Mouse (Mus musculus) lung, postnatal 4 days (tissue): ENCODE measurements at regions not wholly inside any gene's neighbourhood (a gene's known extent, or its start where the extent isn't known, plus 50 kb on each side); places are given as distances from the start of the nearest gene placed in this dataset.

ENCODE experiments used
- DNase-seq, 2 experiments: peaks; one replicate each; pipeline ENCODE4 v3.0.0; 2021

DNA sequence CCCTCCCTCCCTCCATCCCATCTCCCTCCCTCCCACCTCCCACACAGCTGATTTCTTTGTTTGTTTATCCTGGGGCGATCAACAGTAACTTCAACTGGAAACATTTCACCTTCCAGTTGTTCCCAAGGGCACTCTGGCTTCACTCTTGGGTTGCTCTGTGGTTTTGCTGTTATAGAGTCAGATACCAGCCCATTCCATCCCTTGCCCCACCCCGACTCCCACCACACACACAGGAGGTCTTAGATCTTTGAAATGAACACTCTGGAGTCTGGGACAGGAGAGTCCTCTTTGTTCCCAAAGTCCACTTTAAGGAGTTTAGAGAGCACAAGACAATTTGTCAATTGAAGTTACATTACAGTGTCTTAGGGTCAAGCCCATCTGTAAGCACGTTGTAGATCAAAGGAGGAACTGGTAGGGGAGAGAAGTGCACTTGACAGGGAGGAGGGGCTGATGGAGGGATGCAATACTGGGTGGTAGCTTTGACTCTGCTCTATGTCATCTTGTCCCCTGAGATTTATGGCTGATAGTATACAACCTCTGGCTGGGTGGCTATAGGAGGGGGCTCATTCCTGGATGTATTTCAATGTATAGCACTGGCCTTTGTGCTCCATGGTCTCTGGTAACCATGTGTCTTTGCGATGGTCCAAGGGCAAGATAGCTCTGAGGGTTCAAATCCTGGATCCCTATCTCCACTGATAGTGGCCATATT, 313.9 kb downstream of the Glrx3 start:
- DNase-seq = no peak

DNA sequence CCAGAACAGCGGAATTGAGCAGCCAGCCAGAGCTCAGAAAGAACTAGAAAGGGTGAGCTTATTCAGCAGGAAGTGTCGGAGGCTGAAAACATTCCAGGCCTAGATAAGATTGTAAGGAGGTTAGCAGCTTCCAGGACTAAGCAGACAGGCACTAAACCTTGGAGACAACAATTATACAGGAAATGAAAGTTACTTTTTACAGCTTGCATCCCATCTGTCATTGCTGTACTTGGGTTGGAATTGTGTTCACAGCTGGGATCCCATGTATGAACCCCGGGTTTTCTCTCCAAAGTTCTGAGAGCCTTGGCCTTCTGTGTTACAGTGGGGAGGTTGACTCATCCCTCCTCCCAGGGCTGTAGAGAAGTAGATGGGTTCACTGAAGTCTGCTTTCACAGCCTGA, 328.5 kb downstream of the Glrx3 start:
- no peak for DNase-seq

DNA sequence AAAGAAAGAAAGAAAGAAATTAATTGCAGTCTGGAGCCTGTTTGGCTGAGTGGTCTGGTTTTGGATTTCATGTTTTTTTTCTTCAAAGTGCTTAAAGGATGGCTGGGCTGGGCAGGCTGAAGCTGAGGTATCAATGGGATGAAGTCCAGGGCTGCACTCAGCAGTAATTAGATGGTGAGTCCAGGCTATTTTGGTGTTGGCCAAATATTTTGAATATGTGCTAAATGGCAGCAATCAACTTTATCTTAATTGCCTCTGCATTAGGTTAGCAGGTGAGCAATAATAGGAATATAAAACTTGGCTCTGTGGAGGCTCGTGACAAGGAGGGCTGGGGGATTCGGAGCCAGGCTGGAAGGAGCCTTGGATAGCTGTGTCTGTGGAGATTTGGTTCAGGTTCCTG, 329.3 kb downstream of the Glrx3 start:
- no peak for DNase-seq

DNA sequence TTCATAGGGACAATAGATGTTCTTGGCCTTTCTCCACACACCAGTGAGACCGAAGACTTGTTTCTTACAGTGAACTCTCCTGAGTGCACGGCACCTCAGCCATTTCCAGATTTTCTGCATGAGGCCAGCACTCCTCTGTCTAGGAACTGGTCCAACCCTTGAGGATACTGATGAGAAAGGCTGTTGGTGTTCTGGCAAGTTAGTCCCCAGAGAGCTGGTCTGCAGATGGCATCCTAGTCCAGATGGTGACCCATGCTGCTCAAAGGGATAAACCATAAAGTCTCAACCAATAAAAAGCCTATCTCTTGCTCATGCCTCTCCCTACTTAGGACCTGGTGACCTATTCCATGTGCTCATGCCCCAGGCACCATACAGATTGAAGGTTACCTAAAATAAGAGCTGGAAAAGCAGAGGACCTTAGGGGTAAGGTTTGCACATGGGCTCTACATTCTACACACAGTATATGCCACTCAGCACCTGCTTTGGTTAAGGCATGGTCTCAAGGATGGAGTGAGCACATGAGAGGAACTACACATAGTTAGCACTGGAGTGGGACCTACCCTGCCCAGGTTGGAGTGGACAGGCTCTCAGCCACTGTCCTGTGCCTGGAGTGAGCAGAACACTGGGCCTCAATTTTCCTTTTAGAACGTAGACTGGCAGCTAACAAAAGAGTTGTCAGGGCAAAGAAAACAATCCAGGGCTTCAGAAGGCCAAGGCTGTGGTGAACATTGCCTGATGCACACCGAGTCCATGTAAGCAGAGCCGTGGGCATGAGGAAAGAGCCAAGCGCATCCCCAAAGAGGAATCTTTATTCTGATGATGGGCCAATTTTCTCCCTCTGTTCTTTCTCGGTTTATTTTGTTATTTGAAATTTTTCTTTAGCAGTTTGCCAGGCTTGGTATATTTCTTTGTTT, 335.9 kb downstream of the Glrx3 start:
- DNase-seq = no peak

DNA sequence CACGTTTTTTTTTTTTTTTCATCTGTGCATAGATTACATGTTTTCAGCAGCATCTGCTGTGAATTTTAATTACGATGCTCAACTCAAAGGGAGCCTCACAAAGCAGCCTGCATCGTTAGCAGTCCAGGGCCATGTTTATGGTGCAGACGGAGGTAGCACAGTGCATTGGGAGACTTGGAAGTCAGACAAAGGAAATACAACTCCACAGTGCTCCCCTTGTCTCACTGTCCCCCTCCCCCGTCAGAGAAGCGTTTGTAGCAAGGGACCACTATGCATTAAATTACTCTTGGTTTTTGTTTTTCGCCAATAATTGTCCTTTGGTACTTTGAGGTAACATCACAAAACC, 336.5 kb downstream of the Glrx3 start:
- no peak for DNase-seq

DNA sequence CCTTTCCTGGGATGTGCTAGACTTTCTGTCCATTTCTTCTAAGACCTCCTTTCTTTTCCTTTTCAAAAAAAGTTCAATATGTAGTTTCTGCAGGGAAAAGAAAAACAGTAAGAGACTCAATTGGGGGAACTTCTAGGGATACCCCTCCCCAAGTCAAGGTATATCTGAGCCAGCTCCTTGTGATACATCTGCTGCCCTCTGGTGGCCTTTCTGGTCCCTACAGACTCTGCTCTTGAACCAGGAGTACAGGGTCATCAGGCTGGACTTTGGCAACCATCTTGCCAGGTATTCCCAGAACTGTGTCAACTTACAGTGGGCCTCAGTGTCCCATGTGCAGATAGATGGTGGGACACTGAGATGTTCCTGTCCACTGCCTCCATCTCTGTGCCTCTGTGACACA, 346.5 kb downstream of the Glrx3 start:
- DNase-seq = peak in 1 of 2 experiments; percentile 12

DNA sequence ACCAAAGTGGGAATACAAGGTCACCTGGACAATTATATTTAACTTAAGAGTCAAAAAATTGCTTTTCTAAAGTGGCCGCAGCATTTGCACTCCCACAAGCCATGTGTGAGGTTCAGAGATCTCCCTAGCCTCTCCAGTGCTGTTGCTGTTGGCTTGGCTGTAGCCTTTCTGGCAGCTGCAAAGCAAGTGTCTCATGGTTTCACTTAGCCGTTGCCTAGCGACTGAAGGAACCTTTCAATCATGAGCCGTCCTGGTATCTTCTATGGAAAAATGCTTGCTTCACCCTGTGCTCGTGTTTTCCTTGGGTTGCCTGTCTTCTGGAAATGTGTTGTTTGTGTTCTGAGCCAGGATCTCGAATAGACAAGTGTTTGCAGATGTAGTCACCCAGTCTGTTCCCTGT, 367.9 kb downstream of the Glrx3 start:
- peak in 1 of 2 experiments; percentile 7 for DNase-seq

DNA sequence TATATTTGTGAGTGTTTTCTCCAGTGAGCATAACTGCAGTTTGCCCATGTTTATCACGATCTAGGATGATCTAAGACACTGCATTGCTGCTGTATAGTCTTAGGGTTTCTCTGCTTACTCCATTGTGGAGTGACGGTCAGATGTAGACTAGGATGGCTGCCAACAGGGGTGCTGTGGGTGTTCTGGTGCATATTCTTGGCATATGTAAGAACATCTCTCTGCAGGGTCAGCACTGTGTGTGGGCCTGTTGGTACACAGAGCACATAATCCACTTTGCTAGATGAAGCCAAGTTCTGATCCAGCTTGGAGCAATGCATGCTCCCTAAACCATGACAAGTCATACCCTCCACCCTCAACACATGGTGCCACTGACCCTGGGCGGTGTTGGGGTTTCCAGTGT, 375.4 kb downstream of the Glrx3 start:
- no peak for DNase-seq

DNA sequence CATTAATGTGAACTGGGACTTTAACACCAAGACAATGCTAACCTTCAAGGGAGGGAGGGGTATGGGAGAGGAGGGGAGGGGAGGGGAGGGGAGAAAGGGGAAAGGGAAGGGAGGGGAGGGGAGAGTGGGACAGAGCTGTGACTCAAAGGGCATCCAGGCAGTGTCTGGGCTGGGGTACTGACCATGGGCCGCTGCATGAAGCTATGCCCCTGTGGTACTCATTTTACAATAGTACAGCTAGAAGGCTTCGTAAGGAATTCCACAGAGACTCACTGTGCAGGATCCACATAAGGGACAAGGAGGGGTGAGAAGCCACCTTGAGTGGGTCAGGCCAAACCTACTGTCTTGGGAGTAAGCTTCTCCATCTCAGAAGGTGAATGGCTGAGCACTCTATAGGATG, 403.1 kb downstream of the Glrx3 start:
- DNase-seq = no peak

DNA sequence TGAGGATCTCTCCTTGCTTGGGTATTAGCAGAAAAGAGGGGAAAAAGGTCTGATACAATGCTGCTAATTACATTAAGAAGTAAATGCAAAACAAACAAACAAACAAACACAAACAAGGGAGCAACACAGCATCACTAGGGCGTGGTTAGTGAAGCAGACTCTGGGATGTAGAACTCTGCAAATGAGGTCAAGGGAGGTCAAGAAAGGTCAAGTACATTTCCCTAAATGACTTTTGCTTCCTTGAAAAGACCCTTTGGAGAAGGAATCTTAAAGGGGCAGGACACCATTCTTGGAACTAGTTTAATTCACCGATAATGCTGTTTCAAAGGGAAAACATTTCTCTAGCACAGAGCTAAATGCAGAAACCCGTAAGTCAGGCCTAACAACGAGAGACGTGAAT, 403.6 kb downstream of the Glrx3 start:
- no peak for DNase-seq

DNA sequence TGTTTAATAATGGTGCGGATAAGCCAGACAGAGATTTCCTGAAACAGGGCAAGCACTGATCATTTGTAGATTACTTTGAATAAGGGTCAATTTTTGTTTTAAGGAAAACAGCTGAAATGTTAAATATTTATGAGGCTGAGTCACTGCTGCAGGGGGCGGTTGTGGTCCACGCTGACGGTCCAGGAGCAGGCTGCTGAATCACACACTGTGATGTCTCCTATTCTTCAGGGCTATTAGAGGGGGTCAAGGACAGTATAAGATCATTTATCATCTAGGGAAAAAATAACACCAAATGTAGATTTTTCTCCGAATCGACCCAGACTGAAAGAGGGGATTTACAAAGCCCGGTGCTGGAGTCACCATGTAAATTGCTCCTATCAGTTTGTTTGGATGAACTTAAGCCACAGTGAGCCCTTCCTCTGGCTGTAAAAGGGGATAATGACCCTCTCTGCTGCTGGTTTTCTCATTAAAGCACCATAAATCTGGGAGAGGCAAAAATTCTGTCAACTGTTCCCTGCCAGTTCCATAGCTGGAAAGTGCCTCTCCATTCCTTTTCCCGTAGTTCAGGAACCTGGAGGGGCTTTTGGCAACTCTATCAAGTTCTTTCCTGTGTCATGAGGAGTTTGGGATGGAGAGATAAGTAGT, 404.2 kb downstream of the Glrx3 start:
- no peak for DNase-seq

DNA sequence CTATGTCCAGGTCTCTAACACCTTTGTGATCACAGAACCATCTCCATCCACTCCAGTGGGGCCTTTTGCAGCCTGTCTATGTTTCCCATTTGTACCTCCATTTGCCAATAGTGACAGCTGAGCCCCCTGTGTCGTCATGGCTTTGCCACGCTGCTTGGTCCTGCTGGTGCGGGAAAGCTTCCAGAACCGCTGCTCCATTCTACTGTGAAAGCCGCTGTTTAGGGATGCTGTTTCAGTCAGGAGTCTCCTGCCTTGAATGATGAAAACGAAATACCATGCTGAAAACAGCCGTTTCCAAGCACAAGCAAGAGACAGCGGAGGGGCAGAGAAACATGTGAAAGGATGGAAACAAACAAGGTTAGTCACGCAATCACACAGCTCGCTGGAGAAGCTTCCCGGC, 410.4 kb downstream of the Glrx3 start:
- DNase-seq = no peak

DNA sequence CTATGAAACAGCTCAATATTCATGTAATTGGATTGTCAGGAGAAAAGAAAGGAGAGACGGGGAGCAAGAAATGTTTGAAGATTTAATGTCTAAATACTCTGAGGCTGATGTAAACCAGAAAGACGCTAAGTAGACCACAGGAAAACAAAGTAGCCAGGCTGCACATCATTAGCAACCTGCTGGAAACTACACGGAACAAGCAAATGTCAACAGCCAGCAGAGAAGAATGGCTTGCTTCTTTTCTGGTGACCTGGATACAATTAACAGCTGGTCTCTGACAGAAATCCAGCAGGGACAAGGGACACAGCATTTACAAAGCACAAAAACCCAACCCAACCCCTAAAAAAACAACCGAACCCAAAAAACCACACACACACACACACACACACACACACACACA, 413.6 kb downstream of the Glrx3 start:
- DNase-seq = no peak

DNA sequence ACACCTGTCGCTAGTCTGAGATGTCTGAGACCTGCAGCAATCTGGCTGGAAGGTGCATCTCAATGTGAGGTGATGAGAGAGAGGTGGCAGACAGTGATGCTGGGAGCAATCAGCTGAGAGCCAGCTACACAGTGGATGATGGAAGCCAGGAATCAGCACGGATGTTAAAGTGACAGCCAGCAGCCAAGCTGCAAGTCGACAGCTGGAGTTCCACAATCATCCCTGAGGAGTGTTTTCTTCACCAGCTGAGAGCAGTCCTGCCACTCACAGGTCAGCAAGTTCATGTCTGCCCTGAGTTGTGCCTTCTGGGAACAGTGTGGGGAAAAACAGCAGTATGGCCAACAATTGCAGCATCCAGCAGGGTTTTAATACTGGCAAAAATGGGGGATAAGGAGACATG, 422.3 kb downstream of the Glrx3 start:
- DNase-seq = no peak

DNA sequence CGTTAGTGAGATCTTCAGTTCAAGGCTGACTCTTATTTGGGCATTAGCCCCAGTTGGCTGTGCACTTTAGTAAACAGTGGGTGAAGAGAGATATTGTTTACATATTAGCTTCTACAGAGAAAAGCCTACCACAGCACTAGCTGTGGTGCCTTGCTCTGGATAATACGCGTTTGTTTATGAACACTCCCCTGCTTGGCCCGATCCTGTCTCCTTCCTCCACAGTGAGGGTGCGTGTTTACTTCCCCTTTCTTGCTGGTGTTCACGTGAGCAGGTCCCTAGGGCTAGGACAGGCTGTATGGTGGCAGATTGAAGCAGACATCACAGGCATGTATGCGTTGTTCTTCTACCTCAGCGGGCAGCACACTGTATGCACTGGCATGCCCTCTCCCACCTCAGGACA, 423.1 kb downstream of the Glrx3 start:
- no peak for DNase-seq

DNA sequence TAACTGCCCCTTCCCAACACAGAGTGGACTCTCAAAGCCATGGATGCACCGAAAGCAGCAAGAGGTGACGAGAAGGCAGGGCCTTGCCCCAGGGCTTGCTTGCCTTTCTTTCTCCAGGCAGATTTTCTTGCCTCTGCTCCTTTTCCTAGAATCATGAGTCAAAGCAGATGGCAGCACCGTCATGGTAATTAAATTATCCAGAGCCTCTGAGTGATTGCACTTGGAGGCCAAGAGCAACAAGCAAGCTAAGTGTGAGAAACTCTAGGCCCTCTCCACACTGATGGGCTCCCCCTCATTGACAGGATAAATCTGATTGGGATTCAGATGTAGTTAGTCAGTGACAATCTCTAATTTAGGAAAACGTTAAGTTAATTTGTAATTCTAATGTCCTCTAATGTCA, 427.5 kb downstream of the Glrx3 start:
- no peak for DNase-seq

DNA sequence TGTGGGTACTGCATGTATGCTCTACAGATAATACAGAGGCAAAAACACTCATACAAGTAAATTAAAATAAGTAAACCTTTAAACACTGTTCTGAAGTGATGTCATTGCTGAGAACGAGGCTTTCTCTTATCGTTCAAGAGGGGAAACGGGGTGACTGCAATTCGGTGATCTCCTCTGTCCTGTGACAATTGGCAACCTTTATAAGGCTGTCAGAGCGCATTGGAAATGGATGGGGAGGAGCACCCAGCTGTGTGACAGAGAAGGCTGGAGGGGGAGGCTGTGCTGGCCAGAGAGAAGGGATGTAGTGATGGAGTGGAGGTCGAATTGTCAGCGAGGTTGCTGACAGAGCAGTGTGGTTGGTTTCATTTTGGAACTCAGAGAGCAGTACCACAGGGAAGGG, 428.0 kb downstream of the Glrx3 start:
- no peak for DNase-seq

DNA sequence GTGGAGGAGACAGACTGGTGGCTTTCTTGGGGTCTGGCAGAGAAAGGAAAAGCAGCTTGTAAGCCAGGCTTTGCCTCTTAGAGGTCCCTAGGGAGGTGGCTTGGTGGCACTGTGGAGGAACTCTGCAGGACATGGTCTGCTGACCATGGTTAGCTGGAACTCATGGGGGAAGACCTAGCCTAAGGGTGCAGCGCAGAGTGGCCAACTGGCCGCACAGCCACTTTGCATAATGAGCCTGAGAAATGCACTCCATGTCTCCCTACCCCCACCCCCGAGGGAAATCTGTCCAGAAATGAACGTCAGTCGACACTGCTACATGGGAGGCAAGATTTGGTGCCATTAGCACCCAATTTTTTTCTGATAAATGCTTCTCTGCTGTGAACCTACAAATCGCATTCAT, 429.5 kb downstream of the Glrx3 start:
- DNase-seq = no peak

DNA sequence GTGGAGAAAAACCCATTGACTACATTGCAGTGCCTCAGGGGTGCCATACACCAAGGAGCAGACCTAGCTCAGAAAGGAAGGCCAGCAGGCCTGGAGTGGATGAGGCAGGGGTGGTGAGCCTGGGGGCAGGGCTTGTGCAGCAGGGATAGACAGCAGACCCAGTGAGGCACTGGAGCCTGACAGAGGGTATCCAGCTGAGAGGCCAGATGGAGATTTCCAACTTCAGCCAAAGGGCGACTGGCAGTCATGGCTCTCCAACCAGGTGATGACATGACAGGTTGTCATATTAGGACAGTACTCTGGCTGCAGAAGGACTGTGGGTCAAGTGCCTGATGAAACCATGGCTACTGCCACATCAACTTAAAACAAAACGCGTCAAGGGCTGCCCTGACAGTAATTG, 431.1 kb downstream of the Glrx3 start:
- no peak for DNase-seq

DNA sequence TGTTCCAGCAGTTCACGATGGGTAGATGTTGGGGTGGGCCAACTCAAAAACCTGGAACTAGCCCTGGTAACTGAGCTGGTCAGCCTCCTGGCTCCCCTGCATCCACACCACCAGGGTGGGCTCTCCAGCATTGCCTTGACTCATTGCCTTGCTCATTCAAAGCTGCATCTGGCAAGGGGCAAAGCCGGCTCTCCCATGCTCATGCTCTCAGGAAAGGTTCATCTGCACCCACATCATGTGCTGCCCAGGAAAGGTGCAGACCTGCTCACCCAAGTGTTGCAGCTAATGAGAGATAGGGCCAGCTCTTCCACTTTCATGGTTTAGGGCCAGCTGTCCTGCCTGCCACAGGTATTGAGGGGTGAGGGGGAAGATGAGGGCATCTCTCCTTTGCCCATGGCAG, 437.9 kb downstream of the Glrx3 start:
- no peak for DNase-seq

DNA sequence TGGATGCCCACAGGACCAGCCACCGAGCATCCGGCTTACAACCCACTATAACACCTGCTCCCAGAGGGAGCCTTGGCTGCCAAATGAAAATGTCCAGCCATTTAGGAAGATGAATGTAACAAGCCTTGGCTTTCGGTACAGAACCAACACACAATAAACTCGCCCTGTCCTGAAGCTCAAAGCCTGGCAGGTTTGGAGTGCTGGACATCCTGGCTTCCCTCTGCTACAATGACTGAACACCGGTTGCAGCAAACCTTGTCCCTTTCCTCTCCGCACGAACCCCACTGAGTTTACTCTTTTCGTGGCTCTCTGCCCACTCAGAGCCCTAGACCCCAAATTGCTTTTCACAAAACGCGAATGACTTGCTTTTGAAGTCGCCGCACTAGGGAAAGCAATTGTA, 441.9 kb downstream of the Glrx3 start:
- DNase-seq = no peak

DNA sequence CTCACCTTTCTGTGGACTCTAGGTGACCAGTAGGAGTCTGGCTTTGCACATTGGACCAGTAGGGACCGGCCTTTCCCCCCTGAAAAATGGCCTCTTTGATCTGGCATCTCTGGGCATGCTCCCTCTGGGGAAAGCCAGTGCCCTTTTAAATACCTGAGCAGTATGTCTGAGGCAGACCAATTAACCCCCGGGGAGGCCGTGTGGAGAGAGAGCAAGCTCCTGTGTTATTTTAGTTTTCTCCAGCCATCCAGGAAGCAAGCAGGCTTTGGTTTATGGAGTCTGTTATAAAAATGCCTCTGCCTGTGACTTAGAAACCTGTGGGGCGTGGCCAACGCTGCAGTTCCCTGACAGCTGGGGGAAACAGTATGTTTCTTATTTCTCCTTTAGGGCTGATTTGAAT, 445.5 kb downstream of the Glrx3 start:
- DNase-seq = no peak

DNA sequence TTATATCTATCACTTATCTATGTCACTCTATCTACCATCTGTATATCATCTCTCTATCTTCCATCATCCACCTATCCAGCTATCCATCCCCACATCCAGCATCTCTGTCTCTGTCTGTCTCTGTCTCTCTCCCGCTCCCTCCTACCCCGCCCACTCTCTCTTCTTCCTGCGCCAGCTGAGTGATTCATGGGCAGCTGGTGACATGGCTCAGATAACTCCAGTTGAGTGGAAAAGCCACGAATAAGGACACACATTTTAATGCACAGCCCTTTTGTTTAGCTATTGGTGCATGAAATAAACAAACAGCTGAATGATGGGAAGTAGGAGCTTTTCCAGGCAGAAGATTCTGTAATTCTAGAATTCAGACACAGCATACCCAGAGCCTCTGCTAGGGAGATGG, 446.3 kb downstream of the Glrx3 start:
- no peak for DNase-seq

DNA sequence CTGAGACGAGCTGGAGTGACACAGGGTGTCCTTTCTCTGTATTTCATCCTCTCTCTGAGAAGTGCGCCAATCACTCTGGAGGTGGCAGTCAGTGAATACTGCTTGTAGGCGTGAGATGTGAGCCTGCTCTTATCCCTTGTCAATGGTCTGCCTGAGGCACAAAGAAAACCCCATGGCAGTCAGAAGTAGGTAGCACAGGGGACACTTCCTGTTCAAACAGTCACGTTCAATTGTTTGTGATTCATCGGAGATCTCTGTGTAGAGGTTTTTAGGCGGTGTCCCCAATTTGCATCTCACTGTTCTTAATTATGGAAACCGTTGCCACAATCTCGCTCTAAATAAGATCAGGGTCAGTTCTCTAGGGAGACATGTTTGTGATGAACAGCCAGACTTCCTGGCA, 447.7 kb downstream of the Glrx3 start:
- DNase-seq = no peak
